Mouse (Mus musculus): ENCODE data around the gene Mpo.

- no peak for TF ChIP-seq TAL1 (conservative IDR thresholded peaks at IDR 0.05; ENCODE audit: low read depth, low read length)
- TF ChIP-seq GATA1 (IDR thresholded peaks at IDR 0.05; ENCODE audit: borderline replicate concordance, low read length), result no peak
Observed at GRCm38 (mm10) chr11:87753255-87753654, 40.1 kb upstream of the Mpo start.

Measured in G1E (cell line).